Mouse (Mus musculus) MEL (cell line): ENCODE data around the gene Yipf2. TPM values are rescaled to one million over a fixed set of nuclear protein-coding genes. Genes with fewer than 3 reads are reported as not detected.
A peak's percentile ranks its signal among the peaks of the same experiment; 100 is the strongest.

ENCODE experiments used
- DNase-seq: peaks from one replicate; pipeline ENCODE4 v3.0.0; 2011; ENCODE audit warnings: low read depth, low spot score
- H3K27ac ChIP-seq: 2 replicates; pipeline ENCODE4 v1.5.1; 2012; ENCODE audit warnings: low read depth, mild to moderate bottlenecking, control low read depth, low read length, moderate library complexity; ENCODE audit not compliant: control insufficient read depth
- H3K27me3 ChIP-seq, 2 experiments: fragments of 150-350 bp in 1 of 2; sonication (generic) in 1 of 2; 2 replicates each; pipeline ENCODE4 v1.6.1; 2012; ENCODE audit warnings: low read length in 2 of 2, mild to moderate bottlenecking in 2 of 2, improper control_type of control experiment in 1 of 2, moderate library complexity in 1 of 2; ENCODE audit not compliant: insufficient read depth in 2 of 2, control insufficient read depth in 1 of 2
- H3K36me3 ChIP-seq, 2 experiments: 2 replicates each; pipeline ENCODE4 v1.6.1; 2012 to 2014; ENCODE audit warnings: low read length in 2 of 2, improper control_type of control experiment in 1 of 2, inconsistent platforms in 1 of 2, mild to moderate bottlenecking in 1 of 2; ENCODE audit not compliant: insufficient read depth in 2 of 2, control insufficient read depth in 1 of 2
- H3K4me1 ChIP-seq, 2 experiments: fragments of 150-350 bp in 1 of 2; sonication (generic) in 1 of 2; 2 replicates each; pipeline ENCODE4 v1.6.1; 2012; ENCODE audit warnings: low read length in 2 of 2, improper control_type of control experiment in 1 of 2, mild to moderate bottlenecking in 1 of 2; ENCODE audit not compliant: insufficient read depth in 2 of 2, control insufficient read depth in 1 of 2
- H3K4me3 ChIP-seq, 2 experiments: fragments of 150-350 bp in 1 of 2; sonication (generic) in 1 of 2; 2 replicates each; pipeline ENCODE4 v1.5.1; 2012; ENCODE audit warnings: low read depth in 2 of 2, low read length in 2 of 2, mild to moderate bottlenecking in 2 of 2, moderate library complexity in 2 of 2, control low read depth in 1 of 2, improper control_type of control experiment in 1 of 2; ENCODE audit not compliant: control insufficient read depth in 1 of 2, insufficient read depth in 1 of 2
- H3K79me2 ChIP-seq: 2 replicates; pipeline ENCODE4 v1.6.1; 2012; ENCODE audit warnings: mild to moderate bottlenecking, low read length, moderate library complexity; ENCODE audit not compliant: control insufficient read depth, poor library complexity, insufficient read depth
- H3K9ac ChIP-seq: 2 replicates; pipeline ENCODE4 v1.6.1; 2012; ENCODE audit warnings: low read depth, mild to moderate bottlenecking, control low read depth, low read length, moderate library complexity; ENCODE audit not compliant: control insufficient read depth, poor library complexity, severe bottlenecking
- H3K9me3 ChIP-seq: fragments of 150-350 bp; sonication (generic); replicated peaks from 2 replicates; pipeline ENCODE4 v1.6.1; 2012; ENCODE audit warnings: mild to moderate bottlenecking, low read length, improper control_type of control experiment, moderate library complexity; ENCODE audit not compliant: insufficient read depth
- BHLHE40 ChIP-seq: IDR thresholded peaks from 2 replicates; pipeline ENCODE4 v1.6.1; 2012; ENCODE audit warnings: low read depth, mild to moderate bottlenecking, inconsistent platforms, low read length, improper control_type of control experiment, borderline replicate concordance
- CHD1 ChIP-seq: IDR thresholded peaks from 2 replicates; pipeline ENCODE4 v1.6.1; 2012; ENCODE audit warnings: low read depth, mild to moderate bottlenecking, inconsistent platforms, low read length, improper control_type of control experiment
- CTCF ChIP-seq, 3 experiments: IDR thresholded peaks in 2 of 3; conservative IDR thresholded peaks in 1 of 3; 2 replicates each; pipeline ENCODE4 v1.5.1; 2011 to 2012; ENCODE audit warnings: low read length in 3 of 3, low read depth in 2 of 3, mild to moderate bottlenecking in 2 of 3, improper control_type of control experiment in 1 of 3, inconsistent platforms in 1 of 3, mixed read lengths in 1 of 3, moderate library complexity in 1 of 3; ENCODE audit not compliant: control insufficient read depth in 1 of 3, insufficient read depth in 1 of 3, poor library complexity in 1 of 3, severe bottlenecking in 1 of 3
- E2F4 ChIP-seq: IDR thresholded peaks from 2 replicates; pipeline ENCODE4 v1.6.1; 2011; ENCODE audit warnings: low read depth, low read length, improper control_type of control experiment, borderline replicate concordance
- ELF1 ChIP-seq: IDR thresholded peaks from 2 replicates; pipeline ENCODE4 v1.6.1; 2014; ENCODE audit warnings: low read depth, mild to moderate bottlenecking, inconsistent platforms, low read length, improper control_type of control experiment, moderate library complexity
- ETS1 ChIP-seq: IDR thresholded peaks from 2 replicates; pipeline ENCODE4 v1.6.1; 2012; ENCODE audit warnings: low read depth, mild to moderate bottlenecking, inconsistent platforms, low read length, improper control_type of control experiment, moderate library complexity
- GABPA ChIP-seq: IDR thresholded peaks from 2 replicates; pipeline ENCODE4 v1.6.1; 2012; ENCODE audit warnings: low read depth, mild to moderate bottlenecking, inconsistent platforms, low read length, improper control_type of control experiment, moderate library complexity
- JUND ChIP-seq: IDR thresholded peaks from 2 replicates; pipeline ENCODE4 v1.6.1; 2011; ENCODE audit warnings: low read depth, mild to moderate bottlenecking, improper control_type of control experiment, low read length
- MAX ChIP-seq: IDR thresholded peaks from 2 replicates; pipeline ENCODE4 v1.6.1; 2011; ENCODE audit warnings: low read length, improper control_type of control experiment
- MAZ ChIP-seq: IDR thresholded peaks from 2 replicates; pipeline ENCODE4 v1.6.1; 2012; ENCODE audit warnings: low read depth, mild to moderate bottlenecking, inconsistent platforms, low read length, improper control_type of control experiment
- MYC ChIP-seq: IDR thresholded peaks from 2 replicates; pipeline ENCODE4 v1.6.1; 2011; ENCODE audit warnings: low read depth, mild to moderate bottlenecking, low read length, improper control_type of control experiment, moderate library complexity
- NELFE ChIP-seq: IDR thresholded peaks from 2 replicates; pipeline ENCODE4 v1.6.1; 2011; ENCODE audit warnings: low read depth, low read length, improper control_type of control experiment
- POLR2A ChIP-seq, 2 experiments: IDR thresholded peaks; 2 replicates each; pipeline ENCODE4 v1.6.1; 2011 to 2012; ENCODE audit warnings: low read length in 2 of 2, mild to moderate bottlenecking in 2 of 2, control low read depth in 1 of 2, improper control_type of control experiment in 1 of 2, low read depth in 1 of 2, moderate library complexity in 1 of 2; ENCODE audit not compliant: control insufficient read depth in 1 of 2, insufficient read depth in 1 of 2, poor library complexity in 1 of 2
- POLR2AphosphoS2 ChIP-seq: IDR thresholded peaks from 2 replicates; pipeline ENCODE4 v1.6.1; 2011; ENCODE audit warnings: low read length, improper control_type of control experiment
- POLR2AphosphoS5 ChIP-seq: IDR thresholded peaks from 2 replicates; pipeline ENCODE4 v1.6.1; 2012; ENCODE audit warnings: low read depth, borderline replicate concordance, mild to moderate bottlenecking, inconsistent platforms, low read length, moderate library complexity, mixed read lengths
- RCOR1 ChIP-seq: IDR thresholded peaks from 2 replicates; pipeline ENCODE4 v1.6.1; 2012; ENCODE audit warnings: low read depth, mild to moderate bottlenecking, inconsistent platforms, low read length, improper control_type of control experiment
- TAL1 ChIP-seq: IDR thresholded peaks from 2 replicates; pipeline ENCODE4 v1.6.1; 2012; ENCODE audit warnings: mild to moderate bottlenecking, inconsistent platforms, low read length, moderate library complexity, mixed read lengths
- TBP ChIP-seq: IDR thresholded peaks from 2 replicates; pipeline ENCODE4 v1.8.0; 2011; ENCODE audit warnings: low read depth, low read length, improper control_type of control experiment
- USF1 ChIP-seq: IDR thresholded peaks from 2 replicates; pipeline ENCODE4 v1.6.1; 2014; ENCODE audit warnings: low read depth, mild to moderate bottlenecking, inconsistent platforms, low read length, improper control_type of control experiment, moderate library complexity
- ZC3H11A ChIP-seq: IDR thresholded peaks from 2 replicates; pipeline ENCODE4 v1.6.1; 2012; ENCODE audit warnings: low read depth, mild to moderate bottlenecking, inconsistent platforms, low read length, improper control_type of control experiment
- ZMIZ1 ChIP-seq: IDR thresholded peaks from 2 replicates; pipeline ENCODE4 v1.6.1; 2012; ENCODE audit warnings: low read depth, mild to moderate bottlenecking, inconsistent platforms, low read length, improper control_type of control experiment, moderate library complexity
- polyA plus RNA-seq, 2 experiments: library from polyadenylated mRNA; stranded (reverse) in 1 of 2; unstranded in 1 of 2; fragments of >175 nt in 1 of 2; fragments of >200 nt in 1 of 2; gene quantifications; 2 replicates each; pipeline versions ENCODE4 v1.2.1 to v1.2.4; 2012; ENCODE audit warnings: low replicate concordance in 2 of 2, low read depth in 1 of 2; ENCODE audit not compliant: insufficient read length in 2 of 2, insufficient read depth in 1 of 2, missing spikeins in 1 of 2
- total RNA-seq: library from RNA; depleted of rRNA; stranded (reverse); fragments of 300-350 nt; gene quantifications from 2 replicates; pipeline ENCODE4 v1.2.3, GENCODE M21; 2012

The Yipf2 gene
- total and polyA plus RNA-seq, 3 experiments: 22.8 to 84.9 TPM; not detected in 1

- Histone ChIP-seq H3K9me3 (no peaks in the 10 kb centered on the region), H3K36me3 (peaks cover 0 to 80% of the 10 kb centered on the region in 2 experiments; a peak in 2 of 4 replicates), H3K4me1 (no peaks in the 10 kb centered on the region), H3K27me3 (no peaks in the 10 kb centered on the region), H3K27ac (no peak overlapping the region), H3K4me3 (no peak overlapping the region), H3K9ac (no peak overlapping the region), H3K79me2 (no peaks in the 10 kb centered on the region; the same call in 1 of the 2 replicates)
- TF ChIP-seq MAX: 0 out of 2 replicates have a peak, but pooled peaks have one; percentile 20
- TF ChIP-seq POLR2A (IDR thresholded peaks at IDR 0.05; ENCODE audit: control insufficient read depth in 1 of 2, insufficient read depth in 1 of 2, low read depth in 1 of 2, low read length in 2 of 2, poor library complexity in 1 of 2): no peak
- DNase-seq: no peak
Measured at GRCm38 (mm10) chr9:21574012-21574801, 18.4 kb downstream of the Yipf2 start.

GRCm38 (mm10) chr9:21568657-21569255 lies 23.9 kb downstream of the Yipf2 start:
- no peaks in the 10 kb centered on the region for H3K9me3 ChIP-seq
- no peak for DNase-seq
- H3K36me3 ChIP-seq: peaks cover 2 to 68% of the 10 kb centered on the region in 2 experiments; a peak in 3 of 4 replicates
- TF ChIP-seq NELFE: 0 out of 2 replicates have a peak, but pooled peaks have one; percentile 22
- TF ChIP-seq BHLHE40: no peak
- no peak overlapping the region for H3K4me3 ChIP-seq
- H3K9ac ChIP-seq: no peak overlapping the region
- H3K4me1 ChIP-seq: no peaks in the 10 kb centered on the region
- H3K79me2 ChIP-seq: peaks cover 31% of the 10 kb centered on the region
- no peak overlapping the region for H3K27ac ChIP-seq
- no peaks in the 10 kb centered on the region for H3K27me3 ChIP-seq

GRCm38 (mm10) chr9:21567051-21567450 lies 25.6 kb downstream of the Yipf2 start:
- Histone ChIP-seq H3K4me3 (no peak overlapping the region), H3K27me3 (no peaks in the 10 kb centered on the region), H3K27ac (no peak overlapping the region), H3K9me3 (no peaks in the 10 kb centered on the region), H3K36me3 (peaks cover 2 to 63% of the 10 kb centered on the region in 2 experiments; a peak in 3 of 4 replicates), H3K4me1 (no peaks in the 10 kb centered on the region), H3K9ac (no peak overlapping the region), H3K79me2 (peaks cover 37% of the 10 kb centered on the region)
- TF ChIP-seq MAZ (no peak), ELF1 (no peak), ETS1 (no peak), POLR2AphosphoS2 (no peak), TAL1 (no peak), GABPA (no peak), JUND (no peak), E2F4 (no peak), TBP (no peak), MYC (no peak), POLR2A (IDR thresholded peaks at IDR 0.05; ENCODE audit: control insufficient read depth in 1 of 2, insufficient read depth in 1 of 2, low read depth in 1 of 2, low read length in 2 of 2, poor library complexity in 1 of 2) (no peak), USF1 (no peak), CHD1 (no peak), RCOR1 (no peak), POLR2AphosphoS5 (no peak), ZMIZ1 (no peak), CTCF (IDR thresholded peaks at IDR 0.05 in 2 of 3, conservative IDR thresholded peaks at IDR 0.05 in 1 of 3; ENCODE audit: control insufficient read depth in 1 of 3, insufficient read depth in 1 of 3, low read depth in 2 of 3, low read length in 3 of 3, poor library complexity in 1 of 3, severe bottlenecking in 1 of 3) (no peak), ZC3H11A (no peak)
- DNase-seq: no peak
